Mouse (Mus musculus) kidney, embryonic 15.5 days (tissue): ENCODE data around the gene Abcd3. TPM values are rescaled to one million over a fixed set of nuclear protein-coding genes. Genes with fewer than 3 reads are reported as not detected.

Experiments
- ATAC-seq: fragments of 200-750 bp; cut with Nextera tagmentation; replicated peaks from 2 replicates; pipeline ENCODE4 v1.8.0; 2017; ENCODE audit warnings: moderate TSS enrichment; ENCODE audit not compliant: low FRiP score
- H3K27ac ChIP-seq: fragments of 300-500 bp; sonication (generic); 2 replicates; pipeline ENCODE4 v1.5.1; 2015; ENCODE audit warnings: mild to moderate bottlenecking, inconsistent platforms
- H3K27me3 ChIP-seq: fragments of 300-500 bp; sonication (generic); 2 replicates; pipeline ENCODE4 v1.6.1; 2015; ENCODE audit warnings: inconsistent platforms
- H3K36me3 ChIP-seq: fragments of 300-500 bp; sonication (generic); 2 replicates; pipeline ENCODE4 v1.6.1; 2015; ENCODE audit warnings: inconsistent platforms
- H3K4me1 ChIP-seq: fragments of 300-500 bp; sonication (generic); 2 replicates; pipeline ENCODE4 v1.6.1; 2015; ENCODE audit warnings: inconsistent platforms
- H3K4me2 ChIP-seq: fragments of 300-500 bp; sonication (generic); 2 replicates; pipeline ENCODE4 v1.6.1; 2015; ENCODE audit warnings: moderate library complexity, mild to moderate bottlenecking, inconsistent platforms
- H3K4me3 ChIP-seq: fragments of 300-500 bp; sonication (generic); replicated peaks from 2 replicates; pipeline ENCODE4 v1.5.1; 2015; ENCODE audit warnings: mild to moderate bottlenecking, inconsistent platforms
- H3K9ac ChIP-seq: fragments of 300-500 bp; sonication (generic); 2 replicates; pipeline ENCODE4 v1.6.1; 2015; ENCODE audit warnings: mild to moderate bottlenecking, inconsistent platforms
- H3K9me3 ChIP-seq: fragments of 300-500 bp; sonication (generic); replicated peaks from 2 replicates; pipeline ENCODE4 v1.6.1; 2016; ENCODE audit warnings: inconsistent platforms
- WGBS: fragments of 180-500 bp; shearing (Covaris S2); methylation state at CpG from one replicate; pipeline ENCODE4 v1.1.7; 2015; ENCODE audit warnings: mixed read lengths; 5-methylcytosine and 5-hydroxymethylcytosine counted together
- polyA plus RNA-seq: library from polyadenylated mRNA; unstranded; fragments of >200 nt; fragmentation: Nextera tagmentation; extraction: Ambion mirVana; gene quantifications from 2 replicates; pipeline ENCODE4 v1.2.1, GENCODE M21; 2015

The Abcd3 gene
- polyA plus RNA-seq, result 65.3 and 67.2 TPM in 2 replicates

- Histone ChIP-seq H3K36me3 (no peaks in the 10 kb centered on the region), H3K9ac (peak within 1 kb of the TSS; percentile 94), H3K27ac (peak within 1 kb of the TSS; percentile 99), H3K4me1 (peaks cover 18% of the 10 kb centered on the region; the same call in 1 of the 2 replicates), H3K9me3 (no peaks in the 10 kb centered on the region), H3K27me3 (no peaks in the 10 kb centered on the region), H3K4me3 (peak within 1 kb of the TSS; percentile 83), H3K4me2 (peak within 1 kb of the TSS; percentile 65)
- WGBS, result under 1% methylated on average over 84 of the region's 99 CpGs
- ATAC-seq, result peak; percentile 95
Measured at GRCm38 (mm10) chr3:121814877-121815548, at the start of gene Abcd3. Gene Abcd3, minus strand, starts transcription at chr3:121815302.

GRCm38 (mm10) chr3:121859142-121859541 lies 44.0 kb upstream of the Abcd3 start:
- Histone ChIP-seq H3K9ac (no peak overlapping the region), H3K9me3 (no peaks in the 10 kb centered on the region), H3K4me1 (peaks cover 9% of the 10 kb centered on the region), H3K36me3 (no peaks in the 10 kb centered on the region), H3K27ac (peak overlapping the region; percentile 56), H3K27me3 (no peaks in the 10 kb centered on the region), H3K4me3 (no peak overlapping the region), H3K4me2 (no peak overlapping the region)
- ATAC-seq, result peak; percentile 71; the same call in 1 of the 2 replicates
- 28% methylated on average over 5 of the region's 5 CpGs for WGBS

- no peaks in the 10 kb centered on the region for H3K9me3 ChIP-seq
- ATAC-seq, result no peak
- H3K9ac ChIP-seq, result no peak overlapping the region
- WGBS, result 96% methylated on average over 4 of the region's 4 CpGs
- no peak overlapping the region for H3K27ac ChIP-seq
- H3K27me3 ChIP-seq, result no peaks in the 10 kb centered on the region
- no peaks in the 10 kb centered on the region for H3K36me3 ChIP-seq
- no peak overlapping the region for H3K4me2 ChIP-seq
- peaks cover 12% of the 10 kb centered on the region for H3K4me1 ChIP-seq
- no peak overlapping the region for H3K4me3 ChIP-seq
Measured at GRCm38 (mm10) chr3:121856131-121856530, 41.0 kb upstream of the Abcd3 start.

- Histone ChIP-seq H3K4me1 (peaks cover 10% of the 10 kb centered on the region), H3K9me3 (no peaks in the 10 kb centered on the region), H3K36me3 (no peaks in the 10 kb centered on the region), H3K4me3 (no peak overlapping the region), H3K27ac (0 out of 2 replicates have a peak overlapping the region, but pooled peaks have one; percentile 32), H3K4me2 (no peak overlapping the region), H3K9ac (no peak overlapping the region), H3K27me3 (no peaks in the 10 kb centered on the region)
- WGBS, result 70% methylated on average over 5 of the region's 5 CpGs
- no peak for ATAC-seq
Measured at GRCm38 (mm10) chr3:121853781-121854520, 38.8 kb upstream of the Abcd3 start.

- Histone ChIP-seq H3K4me1 (peaks cover 3% of the 10 kb centered on the region; the same call in 1 of the 2 replicates), H3K27ac (peak overlapping the region; percentile 81), H3K4me2 (no peak overlapping the region), H3K9me3 (no peaks in the 10 kb centered on the region), H3K9ac (no peak overlapping the region), H3K4me3 (no peak overlapping the region), H3K36me3 (no peaks in the 10 kb centered on the region), H3K27me3 (no peaks in the 10 kb centered on the region)
- peak; percentile 92 for ATAC-seq
- WGBS, result 37% methylated on average over 4 of the region's 4 CpGs
Measured at GRCm38 (mm10) chr3:121852074-121852826, 37.1 kb upstream of the Abcd3 start.

GRCm38 (mm10) chr3:121851006-121851405 lies 35.9 kb upstream of the Abcd3 start:
- Histone ChIP-seq H3K36me3 (no peaks in the 10 kb centered on the region), H3K27ac (no peak overlapping the region), H3K9me3 (no peaks in the 10 kb centered on the region), H3K4me3 (no peak overlapping the region), H3K9ac (no peak overlapping the region), H3K27me3 (no peaks in the 10 kb centered on the region), H3K4me1 (peaks cover 3% of the 10 kb centered on the region; the same call in 1 of the 2 replicates), H3K4me2 (no peak overlapping the region)
- no peak for ATAC-seq
- 90% methylated on average over 3 of the region's 3 CpGs for WGBS

GRCm38 (mm10) chr3:121850381-121850780 lies 35.3 kb upstream of the Abcd3 start:
- Histone ChIP-seq H3K4me1 (peaks cover 3% of the 10 kb centered on the region; the same call in 1 of the 2 replicates), H3K36me3 (no peaks in the 10 kb centered on the region), H3K9ac (no peak overlapping the region), H3K9me3 (no peaks in the 10 kb centered on the region), H3K4me2 (no peak overlapping the region), H3K4me3 (no peak overlapping the region), H3K27ac (no peak overlapping the region), H3K27me3 (no peaks in the 10 kb centered on the region)
- no peak for ATAC-seq
- WGBS, result 91% methylated on average over 4 of the region's 4 CpGs

GRCm38 (mm10) chr3:121847296-121847695 lies 32.2 kb upstream of the Abcd3 start:
- no peak overlapping the region for H3K4me3 ChIP-seq
- no peaks in the 10 kb centered on the region for H3K9me3 ChIP-seq
- no peaks in the 10 kb centered on the region for H3K36me3 ChIP-seq
- ATAC-seq, result no peak
- H3K9ac ChIP-seq, result no peak overlapping the region
- H3K4me1 ChIP-seq, result peaks cover 10% of the 10 kb centered on the region
- H3K4me2 ChIP-seq, result no peak overlapping the region
- H3K27ac ChIP-seq, result no peak overlapping the region
- H3K27me3 ChIP-seq, result no peaks in the 10 kb centered on the region

- Histone ChIP-seq H3K9ac (no peak overlapping the region), H3K4me1 (peaks cover 7% of the 10 kb centered on the region), H3K4me2 (no peak overlapping the region), H3K27ac (no peak overlapping the region), H3K9me3 (no peaks in the 10 kb centered on the region), H3K27me3 (no peaks in the 10 kb centered on the region), H3K4me3 (no peak overlapping the region), H3K36me3 (no peaks in the 10 kb centered on the region)
- 70% methylated on average over 6 of the region's 6 CpGs for WGBS
- ATAC-seq, result peak; percentile 82
Measured at GRCm38 (mm10) chr3:121844658-121845057, 29.6 kb upstream of the Abcd3 start.

- H3K4me2 ChIP-seq, result no peak overlapping the region
- H3K9me3 ChIP-seq, result no peaks in the 10 kb centered on the region
- WGBS, result 71% methylated on average over 3 of the region's 3 CpGs
- ATAC-seq, result no peak
- peaks cover 7% of the 10 kb centered on the region for H3K4me1 ChIP-seq
- no peak overlapping the region for H3K9ac ChIP-seq
- H3K4me3 ChIP-seq, result no peak overlapping the region
- no peak overlapping the region for H3K27ac ChIP-seq
- no peaks in the 10 kb centered on the region for H3K27me3 ChIP-seq
- no peaks in the 10 kb centered on the region for H3K36me3 ChIP-seq
Measured at GRCm38 (mm10) chr3:121844013-121844412, 28.9 kb upstream of the Abcd3 start.

- H3K4me1 ChIP-seq, result peaks cover 7% of the 10 kb centered on the region
- no peak for ATAC-seq
- H3K9ac ChIP-seq, result no peak overlapping the region
- H3K27me3 ChIP-seq, result no peaks in the 10 kb centered on the region
- no peaks in the 10 kb centered on the region for H3K9me3 ChIP-seq
- H3K36me3 ChIP-seq, result no peaks in the 10 kb centered on the region
- H3K4me2 ChIP-seq, result no peak overlapping the region
- no peak overlapping the region for H3K27ac ChIP-seq
- 82% methylated on average over 5 of the region's 5 CpGs for WGBS
- H3K4me3 ChIP-seq, result no peak overlapping the region
Measured at GRCm38 (mm10) chr3:121843254-121843653, 28.2 kb upstream of the Abcd3 start.
